Mouse (Mus musculus) liver, adult 2 months (tissue): ENCODE measurements at regions not wholly inside any gene's neighbourhood (a gene's known extent, or its start where the extent isn't known, plus 50 kb on each side); places are given as distances from the start of the nearest gene placed in this dataset.

Experiments
- DNase-seq: peaks from one replicate; pipeline ENCODE4 v3.0.0-alpha.2; 2011; ENCODE audit warnings: low read depth, low spot score; ENCODE audit errors: extremely low read depth
- H3K27ac ChIP-seq: fragments of 200-500 bp; replicated peaks from 2 replicates; pipeline ENCODE4 v1.5.1; 2012; ENCODE audit warnings: low read depth, mild to moderate bottlenecking, control low read depth, inconsistent platforms, low read length; ENCODE audit not compliant: insufficient read depth
- H3K27me3 ChIP-seq: fragments of 200-500 bp; 2 replicates; pipeline ENCODE4 v1.6.1; 2012; ENCODE audit warnings: mild to moderate bottlenecking, moderate library complexity, low read length, inconsistent platforms; ENCODE audit not compliant: control insufficient read depth, insufficient read depth
- H3K36me3 ChIP-seq: fragments of 200-500 bp; 2 replicates; pipeline ENCODE4 v1.6.1; 2012; ENCODE audit warnings: low read length, inconsistent platforms; ENCODE audit not compliant: control insufficient read depth, insufficient read depth
- H3K4me1 ChIP-seq: fragments of 200-500 bp; 2 replicates; pipeline ENCODE4 v1.6.1; 2011; ENCODE audit warnings: low read length; ENCODE audit not compliant: control insufficient read depth, insufficient read depth
- H3K4me3 ChIP-seq: fragments of 200-500 bp; 2 replicates; pipeline ENCODE4 v1.5.1; 2011; ENCODE audit warnings: low read depth, mild to moderate bottlenecking, control low read depth, low read length, moderate library complexity; ENCODE audit not compliant: insufficient read depth
- H3K79me2 ChIP-seq: fragments of 200-500 bp; 2 replicates; pipeline ENCODE4 v1.6.1; 2012; ENCODE audit warnings: inconsistent platforms, mild to moderate bottlenecking, low read length, moderate library complexity; ENCODE audit not compliant: control insufficient read depth, insufficient read depth
- H3K9ac ChIP-seq: fragments of 200-500 bp; 2 replicates; pipeline ENCODE4 v1.6.1; 2012; ENCODE audit warnings: low read depth, mild to moderate bottlenecking, control low read depth, inconsistent platforms, low read length
- CTCF ChIP-seq: fragments of 200-500 bp; IDR thresholded peaks from 2 replicates; pipeline ENCODE4 v1.5.1; 2011; ENCODE audit warnings: low read depth, low read length, control low read depth
- POLR2A ChIP-seq: fragments of 200-500 bp; IDR thresholded peaks from 2 replicates; pipeline ENCODE4 v1.6.1; 2011; ENCODE audit warnings: low read length, control low read depth; ENCODE audit not compliant: insufficient read depth; ENCODE audit errors: extremely low read depth
- WGBS: fragments of 180-500 bp; shearing (Covaris S2); methylation state at CpG from one replicate; pipeline ENCODE4 v1.1.7; 2018; 5-methylcytosine and 5-hydroxymethylcytosine counted together

DNA sequence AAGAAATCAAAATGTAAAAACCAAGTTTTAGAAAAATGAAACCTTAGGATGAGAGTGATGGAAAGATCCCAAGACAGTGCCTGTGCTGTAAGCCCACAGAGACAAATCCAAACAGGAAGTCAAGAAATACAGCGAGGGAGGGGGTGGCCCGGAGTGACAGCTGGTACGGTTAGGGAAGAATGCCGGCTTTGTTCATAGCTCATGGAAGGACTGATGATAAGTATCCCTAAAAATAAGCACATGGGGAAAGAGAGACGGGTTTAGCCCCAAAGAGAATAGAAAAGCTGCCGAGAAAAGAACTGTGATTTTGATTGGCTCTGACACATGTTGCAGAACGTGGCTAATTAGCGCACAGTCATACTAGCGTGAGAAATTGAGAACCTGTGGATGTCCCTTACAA is 382.6 kb downstream of the Cd83 start:
- DNase-seq = no peak
- no peak overlapping the region for H3K27ac ChIP-seq
- TF ChIP-seq CTCF = no peak
- TF ChIP-seq POLR2A = no peak
- no peak overlapping the region for H3K4me3 ChIP-seq
- H3K4me1 ChIP-seq = no peaks in the 10 kb centered on the region
- H3K36me3 ChIP-seq = no peaks in the 10 kb centered on the region
- H3K9ac ChIP-seq = no peak overlapping the region
- WGBS = 80% methylated on average over 9 of the region's 9 CpGs
- no peaks in the 10 kb centered on the region for H3K27me3 ChIP-seq
- H3K79me2 ChIP-seq = no peaks in the 10 kb centered on the region

DNA sequence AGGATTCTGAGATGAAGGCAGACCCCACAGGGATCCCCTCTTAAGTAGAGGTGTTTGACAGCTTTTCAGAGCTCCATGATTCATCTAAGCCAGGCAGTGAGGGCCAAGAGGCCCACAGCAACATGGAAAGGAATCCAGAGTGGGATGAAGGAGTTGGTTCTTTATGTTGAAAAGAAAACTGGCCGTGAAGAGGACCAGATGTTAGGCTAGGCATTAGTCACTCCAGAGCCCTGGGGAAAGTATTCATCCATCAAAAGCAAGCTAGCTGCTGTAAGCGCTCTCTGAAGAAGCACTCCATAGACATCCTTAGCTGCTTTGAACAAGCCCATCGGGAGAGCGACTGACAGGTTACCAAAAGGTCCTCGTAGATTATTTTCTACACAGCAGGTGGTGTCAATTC is 383.6 kb downstream of the Cd83 start:
- TF ChIP-seq CTCF (no peak), POLR2A (no peak)
- no peak overlapping the region for H3K4me3 ChIP-seq
- no peaks in the 10 kb centered on the region for H3K4me1 ChIP-seq
- no peaks in the 10 kb centered on the region for H3K27me3 ChIP-seq
- H3K27ac ChIP-seq = no peak overlapping the region
- no peak for DNase-seq
- no peaks in the 10 kb centered on the region for H3K36me3 ChIP-seq
- H3K9ac ChIP-seq = no peak overlapping the region
- H3K79me2 ChIP-seq = no peaks in the 10 kb centered on the region
- 89% methylated on average over 5 of the region's 5 CpGs for WGBS

DNA sequence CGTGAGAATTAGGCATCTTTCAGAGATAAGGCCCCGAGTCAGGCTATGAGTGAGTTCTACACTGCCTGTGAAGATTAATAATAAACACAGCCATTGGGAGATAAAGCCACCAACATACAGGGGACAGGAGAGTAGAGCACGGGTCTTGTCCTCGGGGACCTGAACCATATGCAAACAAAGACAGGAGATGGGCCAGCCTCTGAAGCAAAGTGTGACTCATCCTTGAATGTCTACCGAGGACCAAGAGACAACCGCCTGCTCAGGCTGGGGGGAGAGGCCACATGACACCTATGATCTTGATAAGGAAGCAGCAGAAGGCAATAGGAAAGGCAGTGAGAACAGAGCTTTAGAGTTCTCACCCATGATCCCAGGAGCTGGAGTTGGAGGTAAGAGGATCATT is 387.1 kb downstream of the Cd83 start:
- H3K27ac ChIP-seq = no peak overlapping the region
- H3K4me1 ChIP-seq = no peaks in the 10 kb centered on the region
- DNase-seq = no peak
- H3K79me2 ChIP-seq = no peaks in the 10 kb centered on the region
- no peak overlapping the region for H3K4me3 ChIP-seq
- no peak for TF ChIP-seq POLR2A
- no peak for TF ChIP-seq CTCF
- H3K27me3 ChIP-seq = no peaks in the 10 kb centered on the region
- H3K36me3 ChIP-seq = no peaks in the 10 kb centered on the region
- 32% methylated on average over 6 of the region's 6 CpGs for WGBS
- H3K9ac ChIP-seq = no peak overlapping the region

GRCm38 (mm10) chr13:44172701-44173100 is 388.1 kb downstream of the Cd83 start:
- H3K79me2 ChIP-seq = no peaks in the 10 kb centered on the region
- no peaks in the 10 kb centered on the region for H3K4me1 ChIP-seq
- no peak for TF ChIP-seq POLR2A
- TF ChIP-seq CTCF = no peak
- no peak overlapping the region for H3K9ac ChIP-seq
- H3K27ac ChIP-seq = no peak overlapping the region
- H3K36me3 ChIP-seq = no peaks in the 10 kb centered on the region
- 83% methylated on average over 5 of the region's 5 CpGs for WGBS
- no peak overlapping the region for H3K4me3 ChIP-seq
- no peaks in the 10 kb centered on the region for H3K27me3 ChIP-seq
- no peak for DNase-seq

DNA sequence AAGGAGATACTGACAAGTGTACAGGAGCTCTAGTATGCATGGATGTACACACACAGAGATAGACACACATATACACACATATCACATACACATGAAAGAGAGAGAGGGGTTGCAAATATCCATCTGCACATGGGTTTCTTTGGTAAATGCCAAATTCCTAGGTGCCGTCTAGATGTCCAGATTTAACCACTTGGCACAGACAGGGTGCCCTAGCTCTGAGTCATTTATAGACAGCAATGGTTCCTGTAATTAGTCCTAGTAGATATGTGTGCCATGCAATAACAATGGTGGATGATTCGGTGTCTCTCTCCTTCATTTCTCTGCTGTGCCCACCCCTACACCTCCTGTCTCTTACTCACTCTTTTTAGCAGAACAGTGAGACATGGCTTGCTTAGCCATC is 389.7 kb downstream of the Cd83 start:
- H3K4me1 ChIP-seq = no peaks in the 10 kb centered on the region
- H3K27ac ChIP-seq = no peak overlapping the region
- no peaks in the 10 kb centered on the region for H3K27me3 ChIP-seq
- WGBS = 91% methylated on average over 2 of the region's 2 CpGs
- no peak overlapping the region for H3K9ac ChIP-seq
- H3K4me3 ChIP-seq = no peak overlapping the region
- no peaks in the 10 kb centered on the region for H3K36me3 ChIP-seq
- H3K79me2 ChIP-seq = no peaks in the 10 kb centered on the region
- TF ChIP-seq POLR2A (no peak), CTCF (no peak)
- DNase-seq = no peak

- Histone ChIP-seq H3K79me2 (no peaks in the 10 kb centered on the region), H3K36me3 (no peaks in the 10 kb centered on the region), H3K4me1 (no peaks in the 10 kb centered on the region), H3K9ac (no peak overlapping the region), H3K27me3 (no peaks in the 10 kb centered on the region), H3K4me3 (no peak overlapping the region), H3K27ac (no peak overlapping the region)
- WGBS = 85% methylated on average over 8 of the region's 8 CpGs
- DNase-seq = no peak
- TF ChIP-seq POLR2A (no peak), CTCF (no peak)
Measured at GRCm38 (mm10) chr13:44175300-44176036, 390.9 kb downstream of the Cd83 start.
